Mouse (Mus musculus) R1 (cell line): ENCODE results near the gene Mef2b.
"Not testable (repeated sequence)": the region's sequence is repeated elsewhere in the genome, so short reads cannot be mapped to it uniquely, and the experiment has no call there.

Experiments used
- DNase-seq: peaks from one replicate; pipeline ENCODE4 v3.0.0-alpha.2; 2018; ENCODE audit warnings: low read depth, low spot score

The Mef2b gene

DNA sequence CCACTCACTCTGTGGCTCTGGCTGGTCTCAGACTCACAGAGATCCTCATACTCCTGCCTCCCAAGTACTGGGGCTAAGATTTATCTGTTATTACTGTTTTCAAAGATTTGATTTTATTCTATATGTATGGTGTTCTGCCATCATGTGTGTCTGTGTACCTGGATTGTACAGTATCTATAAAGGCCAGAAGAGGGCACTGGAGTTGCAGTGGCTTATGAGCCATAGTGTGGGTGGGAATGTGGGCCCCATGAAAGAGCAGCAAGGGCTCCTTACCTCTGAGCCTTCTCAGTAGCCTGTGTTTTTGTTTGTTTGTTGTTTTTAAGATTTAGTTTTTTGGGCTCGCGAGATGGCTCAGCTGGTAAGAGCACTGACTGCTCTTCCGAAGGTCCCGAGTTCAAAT lies 39.6 kb downstream of the Mef2b start:
- peak; percentile 67 for DNase-seq

DNA sequence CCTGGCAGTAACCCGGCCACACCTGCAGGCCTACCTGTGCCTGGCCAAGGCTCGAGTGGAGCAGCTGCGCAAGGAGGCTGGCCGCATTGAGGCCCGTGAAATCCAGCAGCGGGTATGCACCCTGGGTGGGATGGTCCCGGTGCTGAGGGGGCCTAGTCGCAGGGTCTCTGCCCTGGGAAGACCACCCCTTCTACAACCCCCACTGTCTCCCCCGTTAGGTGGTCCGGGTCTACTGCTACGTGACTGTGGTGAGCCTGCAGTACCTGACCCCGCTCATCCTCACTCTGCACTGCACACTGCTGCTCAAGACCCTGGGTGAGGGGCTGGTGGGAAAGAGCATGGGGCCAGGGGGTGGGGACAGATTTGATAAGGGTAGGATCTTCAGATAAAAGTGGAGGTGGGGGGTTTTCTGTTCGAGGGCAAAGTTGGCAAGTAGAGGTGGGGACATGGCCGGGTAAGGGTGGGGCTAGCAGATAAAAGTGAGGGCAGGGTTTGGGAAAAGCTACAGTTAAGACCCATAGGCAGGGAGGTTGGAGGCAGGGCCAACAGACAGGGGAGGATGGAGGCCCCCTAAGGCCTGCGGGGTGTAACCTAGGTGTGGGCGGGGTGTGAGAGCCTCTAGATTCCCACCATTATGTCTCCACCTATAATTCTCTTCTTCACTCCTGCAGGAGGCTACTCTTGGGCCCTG lies 41.8 kb downstream of the Mef2b start:
- no peak for DNase-seq

- DNase-seq = no peak
Measured at GRCm38 (mm10) chr8:70181903-70182252, 42.4 kb downstream of the Mef2b start.

GRCm38 (mm10) chr8:70183194-70183593 lies 43.7 kb downstream of the Mef2b start:
- no peak for DNase-seq

- no peak for DNase-seq
Measured at GRCm38 (mm10) chr8:70188707-70189106, 49.2 kb downstream of the Mef2b start.

DNA sequence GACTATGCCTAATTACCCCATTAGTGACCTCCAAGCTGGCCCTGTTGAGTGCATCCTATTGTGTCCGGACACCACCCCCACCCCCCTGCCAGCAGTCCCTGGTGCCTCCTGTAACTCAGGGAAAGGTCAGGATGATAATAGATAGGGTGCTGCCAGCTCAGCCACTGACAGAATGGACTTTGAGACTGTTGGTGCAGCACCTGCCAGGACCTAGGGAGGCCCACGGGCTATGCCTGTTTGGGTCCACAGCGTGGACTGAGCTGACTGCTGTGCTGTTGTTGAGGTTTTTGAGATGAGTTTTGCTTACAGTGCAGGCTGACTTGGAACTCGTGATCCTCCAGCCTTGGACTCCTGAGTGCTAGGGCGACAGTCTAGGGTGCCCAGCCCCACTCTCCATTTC lies 53.7 kb downstream of the Mef2b start:
- no peak for DNase-seq

GRCm38 (mm10) chr8:70194191-70194590 lies 54.7 kb downstream of the Mef2b start:
- DNase-seq = no peak

GRCm38 (mm10) chr8:70195762-70196161 lies 56.3 kb downstream of the Mef2b start:
- no peak for DNase-seq

- DNase-seq = no peak
Measured at GRCm38 (mm10) chr8:70197603-70198002, 58.1 kb downstream of the Mef2b start.

GRCm38 (mm10) chr8:70200098-70200681 lies 60.7 kb downstream of the Mef2b start:
- no peak for DNase-seq

DNA sequence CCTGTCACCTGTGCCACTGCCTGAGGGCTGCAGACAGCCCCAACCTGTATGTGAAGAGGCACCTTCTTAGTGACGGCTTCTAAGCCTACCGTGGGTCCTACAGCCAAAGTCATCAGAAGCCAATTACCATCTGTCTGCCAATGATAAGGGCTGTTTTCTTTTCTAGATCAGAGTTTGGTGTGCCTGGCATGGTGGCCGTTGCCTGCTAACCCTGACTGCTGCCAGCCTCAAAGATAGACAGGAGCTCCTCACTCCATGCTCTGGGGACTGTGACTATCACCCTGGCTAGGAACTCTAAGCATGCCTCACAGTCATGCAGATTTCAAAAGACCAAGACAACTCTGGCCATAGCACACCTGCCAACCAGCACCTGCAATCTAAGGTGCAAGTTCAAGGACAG lies 61.9 kb downstream of the Mef2b start:
- DNase-seq = no peak

DNA sequence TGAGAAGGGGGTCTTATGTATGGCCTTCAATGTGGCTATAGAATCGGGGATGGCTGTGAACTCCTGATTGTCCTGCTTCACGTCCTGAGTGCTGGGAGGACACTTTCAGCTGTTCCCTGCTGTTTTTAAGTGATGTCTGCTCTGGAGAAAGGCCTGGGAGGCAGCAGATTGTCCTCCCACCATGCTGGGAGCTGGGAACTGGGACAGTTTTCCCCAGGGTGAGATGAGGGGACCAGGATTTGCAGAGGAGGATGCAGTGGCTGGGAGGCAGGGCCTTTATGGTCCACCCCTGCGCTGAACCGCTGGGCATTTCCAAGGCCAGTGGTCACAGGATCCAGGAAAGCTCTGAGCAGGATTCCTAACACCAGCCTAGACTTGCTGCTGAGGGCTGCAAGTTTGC lies 63.6 kb downstream of the Mef2b start:
- DNase-seq = no peak

DNA sequence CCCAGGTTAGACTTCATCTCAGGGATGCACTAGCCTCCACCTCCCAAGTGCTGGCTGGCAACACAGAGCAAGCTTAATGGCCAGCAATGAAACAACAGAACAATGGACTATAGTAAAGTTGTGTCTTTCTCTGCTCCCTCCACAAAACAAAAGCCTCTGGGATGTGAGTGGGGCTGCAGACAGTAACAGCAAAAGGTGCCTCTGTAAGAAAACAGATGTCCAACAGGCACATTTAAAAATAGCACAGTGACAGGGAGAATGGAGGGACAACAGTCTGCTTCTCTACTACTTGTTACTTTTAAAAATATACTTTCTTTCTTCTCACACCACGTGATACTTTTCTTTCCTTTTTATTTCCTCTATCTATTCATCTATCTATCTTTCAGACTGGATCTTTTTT lies 65.2 kb downstream of the Mef2b start:
- no peak for DNase-seq

GRCm38 (mm10) chr8:70208130-70208529 lies 68.6 kb downstream of the Mef2b start:
- DNase-seq = no peak

DNA sequence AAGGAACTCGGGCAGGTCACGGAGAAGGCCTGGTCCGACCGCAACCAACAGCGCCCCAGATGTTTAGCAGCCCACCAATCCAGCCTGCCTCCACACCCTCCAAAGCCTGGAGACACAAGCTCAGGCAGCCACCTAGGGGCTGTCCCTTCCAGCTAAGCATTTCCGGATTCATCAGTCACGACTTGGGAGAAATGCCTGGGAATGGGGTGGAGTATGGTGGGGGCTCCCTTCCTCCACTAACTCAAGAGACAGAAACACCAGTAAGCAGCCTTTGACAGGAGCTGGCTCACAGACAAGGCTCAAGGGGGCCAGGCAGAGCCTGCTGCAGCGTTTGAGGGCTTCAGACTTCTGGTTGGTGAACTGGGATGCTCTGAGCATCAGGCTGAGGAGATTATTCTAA lies 71.0 kb downstream of the Mef2b start:
- peak; percentile 67 for DNase-seq

- no peak for DNase-seq
Measured at GRCm38 (mm10) chr8:70211275-70211674, 71.8 kb downstream of the Mef2b start.

DNA sequence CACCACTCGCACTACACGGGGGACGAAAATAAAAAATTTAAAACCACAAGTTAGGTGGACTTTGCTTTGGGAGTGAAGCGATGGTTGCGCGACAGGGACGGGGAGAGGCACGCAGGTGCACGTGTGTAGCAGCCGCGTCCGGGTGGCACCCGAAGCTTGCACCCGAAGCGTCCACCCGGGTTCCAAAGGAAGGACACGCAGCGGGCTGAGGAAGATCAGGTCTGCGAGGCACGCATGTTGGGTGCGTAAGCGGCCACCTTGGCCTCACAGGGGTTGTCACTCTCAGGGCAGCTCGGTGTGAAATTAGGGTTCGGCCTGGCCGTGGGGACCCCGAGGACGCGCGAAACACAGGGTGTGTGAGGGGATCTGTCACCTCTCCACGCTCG lies 72.2 kb downstream of the Mef2b start:
- DNase-seq = no peak

DNA sequence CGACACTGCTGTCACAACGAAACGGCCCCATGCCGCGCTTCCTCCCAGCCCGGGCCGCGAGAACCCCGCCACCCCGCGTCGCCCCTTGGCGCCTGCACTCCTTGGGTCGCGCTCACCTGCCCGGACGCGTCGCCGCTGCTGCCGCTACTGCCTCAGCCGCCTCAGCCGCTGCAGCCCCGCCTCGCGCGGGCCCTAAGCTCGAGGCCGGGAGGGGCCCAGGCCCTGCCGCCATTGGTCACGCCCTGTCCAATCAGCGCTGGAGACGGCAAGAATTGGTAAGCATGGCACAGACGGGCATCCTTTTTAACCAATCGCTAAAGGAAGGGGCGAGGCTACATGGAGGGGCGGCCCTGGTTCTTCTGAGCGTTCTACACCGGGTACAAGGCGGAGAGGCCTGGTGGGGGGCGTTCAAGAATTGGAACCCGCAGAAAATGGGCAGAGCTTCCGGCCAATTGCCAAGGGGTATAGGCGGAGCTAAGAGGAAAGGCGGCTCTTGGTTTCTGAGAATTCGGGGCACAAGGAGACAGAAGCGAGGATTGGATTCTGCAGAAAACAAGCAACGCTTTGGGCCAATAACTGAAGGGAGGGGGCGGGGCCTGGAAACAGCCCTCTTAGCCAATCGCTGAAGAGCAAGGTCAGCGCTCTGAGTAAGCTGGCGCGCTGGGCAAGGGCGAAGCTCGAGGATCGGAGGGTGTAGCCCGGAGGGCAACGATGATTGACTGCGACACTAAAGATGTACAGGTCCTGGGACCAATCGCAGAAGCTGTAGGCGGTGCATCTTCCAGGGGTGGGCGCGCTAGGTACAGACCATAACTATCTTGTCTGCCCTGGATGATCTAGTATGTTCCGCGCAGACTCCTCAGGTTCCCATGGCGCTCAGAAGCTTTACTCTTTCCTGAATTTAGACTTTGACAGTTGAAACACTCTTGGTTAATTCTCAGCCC lies 72.9 kb downstream of the Mef2b start, which contains the start of gene Slc25a42:
TSS of gene Slc25a42 (minus strand) at position 194 of the 944 bp plus-strand sequence.
- peak; percentile 100 for DNase-seq

GRCm38 (mm10) chr8:70214411-70214810 lies 74.9 kb downstream of the Mef2b start:
- no peak for DNase-seq

- no peak for DNase-seq
Measured at GRCm38 (mm10) chr8:70215092-70215491, 75.6 kb downstream of the Mef2b start.

DNA sequence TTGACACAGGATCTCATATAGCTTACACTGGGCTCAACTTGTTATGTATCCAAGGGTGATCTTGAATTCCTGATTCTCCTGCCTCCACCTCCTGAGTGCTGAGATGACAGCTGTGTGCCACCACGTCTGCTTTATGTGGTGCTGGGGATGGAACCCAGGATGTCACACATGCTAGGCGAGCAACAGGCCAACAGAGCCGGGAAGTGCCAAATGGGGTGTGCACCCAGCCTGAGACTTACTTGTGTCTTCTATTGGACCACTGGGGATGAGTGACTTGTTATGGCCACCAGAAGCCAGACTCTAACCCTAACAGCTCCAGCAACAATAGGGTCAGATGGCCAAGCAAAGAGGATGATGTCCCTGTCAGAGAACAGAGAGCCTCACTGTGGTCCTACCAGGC lies 76.7 kb downstream of the Mef2b start:
- not testable (repeated sequence) for DNase-seq

- DNase-seq = no peak
Measured at GRCm38 (mm10) chr8:70216566-70216965, 77.1 kb downstream of the Mef2b start.
